Mouse (Mus musculus): ENCODE measurements around the gene Rftn2. TPM values are rescaled to one million over a fixed set of nuclear protein-coding genes. Genes with fewer than 3 reads are reported as not detected.

Rftn2 gene
- polyA plus RNA-seq, 2 experiments: 24.3 to 27.0 TPM

DNA sequence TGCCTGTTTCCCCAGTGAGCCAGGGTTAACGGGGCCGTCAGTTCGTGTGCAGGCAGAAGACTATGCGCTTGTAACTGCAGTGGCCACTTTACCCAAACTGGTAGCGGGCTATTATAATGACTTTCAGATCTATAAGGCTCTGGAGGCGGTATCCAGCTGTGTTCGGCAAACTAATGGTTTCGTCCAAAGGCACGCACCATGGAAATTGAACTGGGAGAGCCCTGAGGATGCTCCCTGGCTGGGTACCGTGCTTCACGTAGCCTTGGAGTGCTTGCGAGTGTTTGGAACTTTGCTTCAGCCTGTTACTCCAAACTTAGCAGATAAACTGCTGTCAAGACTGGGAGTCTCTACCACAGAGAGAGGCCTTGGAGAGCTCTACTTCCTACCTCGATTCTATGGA, 11.9 kb upstream of the Rftn2 start:
- ATAC-seq (ENCODE audit: low FRiP score, low read depth) (no peak), DNase-seq (ENCODE audit: low spot score) (no peak)
- WGBS: 19% methylated on average over 13 of the region's 13 CpGs
- no peak overlapping the region for H3K27ac ChIP-seq (replicated peaks; ENCODE audit: low read depth, low read length)
- TF ChIP-seq POLR2A (IDR thresholded peaks at IDR 0.05; ENCODE audit: borderline replicate concordance, extremely low read depth, insufficient read depth, insufficient read length): no peak
- H3K4me3 ChIP-seq (replicated peaks; ENCODE audit: low read length): peak overlapping the region; percentile 73
- no peaks in the 10 kb centered on the region for H3K9me3 ChIP-seq (ENCODE audit: control insufficient read depth, low read length)
- H3K36me3 ChIP-seq (ENCODE audit: control insufficient read depth, insufficient read depth, low read length): no peaks in the 10 kb centered on the region
- peak overlapping the region; percentile 67 for H3K9ac ChIP-seq (ENCODE audit: low read depth, low read length, severe bottlenecking)
- H3K4me1 ChIP-seq (ENCODE audit: control insufficient read depth, insufficient read depth, low read length): peaks cover 14% of the 10 kb centered on the region
- peak overlapping the region; percentile 87 for H3K4me2 ChIP-seq (replicated peaks; ENCODE audit: low read depth, low read length, severe bottlenecking)
- H3K27me3 ChIP-seq (ENCODE audit: control insufficient read depth, insufficient read depth, low read length): no peaks in the 10 kb centered on the region

- WGBS: 0% methylated on average over 23 of the region's 23 CpGs
- no peak overlapping the region for H3K27ac ChIP-seq (replicated peaks; ENCODE audit: low read depth, low read length)
Observed at GRCm38 (mm10) chr1:55237643-55238161, 11.1 kb upstream of the Rftn2 start.

DNA sequence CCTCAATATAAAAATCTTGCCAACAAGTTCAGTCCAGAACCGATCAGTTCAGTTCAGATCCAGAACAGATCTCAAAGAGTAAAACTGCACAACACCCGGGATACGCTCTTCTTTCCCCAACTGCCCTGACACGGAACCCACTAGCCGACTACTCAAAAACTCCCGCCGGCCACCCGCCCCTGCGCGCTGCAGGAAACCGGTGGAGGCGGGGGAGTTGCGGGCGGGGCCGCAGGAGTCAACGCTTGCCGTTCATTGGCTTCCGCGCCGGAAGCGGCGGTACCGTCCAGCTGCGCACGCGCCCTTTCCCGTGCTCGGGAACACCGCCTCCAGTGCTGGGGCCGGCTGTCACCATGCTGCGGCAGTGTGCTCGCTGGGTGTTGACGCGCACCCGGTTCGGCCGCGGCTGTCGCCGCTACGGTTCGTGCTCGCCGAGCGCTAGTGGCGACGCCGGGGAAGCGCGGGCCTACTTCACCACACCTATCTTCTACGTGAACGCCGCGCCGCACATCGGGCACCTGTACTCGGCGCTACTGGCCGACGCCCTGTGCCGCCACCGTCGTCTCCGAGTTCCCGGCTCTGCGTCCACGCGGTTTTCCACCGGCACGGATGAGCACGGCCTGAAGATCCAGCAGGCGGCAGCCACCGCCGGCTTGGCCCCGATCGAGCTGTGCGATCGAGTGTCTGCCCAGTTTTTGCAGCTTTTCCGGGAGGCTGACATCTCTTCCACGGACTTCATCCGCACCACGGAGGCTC, 10.5 kb upstream of the Rftn2 start, which contains the start of gene Mars2:
TSS of gene Mars2 (plus strand) at position 288 of the 753 bp plus-strand sequence.
- peak within 1 kb of the TSS; percentile 87 for H3K4me2 ChIP-seq (replicated peaks; ENCODE audit: low read depth, low read length, severe bottlenecking)
- no peaks in the 10 kb centered on the region for H3K9me3 ChIP-seq (ENCODE audit: control insufficient read depth, low read length)
- H3K27me3 ChIP-seq (ENCODE audit: control insufficient read depth, insufficient read depth, low read length): no peaks in the 10 kb centered on the region
- peak; percentile 95 for DNase-seq (ENCODE audit: low spot score)
- H3K4me3 ChIP-seq (replicated peaks; ENCODE audit: low read length): peak within 1 kb of the TSS; percentile 73
- H3K9ac ChIP-seq (ENCODE audit: low read depth, low read length, severe bottlenecking): peak within 1 kb of the TSS; percentile 67
- under 1% methylated on average over 70 of the region's 82 CpGs for WGBS
- H3K36me3 ChIP-seq (ENCODE audit: control insufficient read depth, insufficient read depth, low read length): no peaks in the 10 kb centered on the region
- 0 out of 2 replicates have a peak, but pooled peaks have one; percentile 56 for TF ChIP-seq POLR2A (IDR thresholded peaks at IDR 0.05; ENCODE audit: borderline replicate concordance, extremely low read depth, insufficient read depth, insufficient read length)
- peak; percentile 98 for ATAC-seq (ENCODE audit: low FRiP score, low read depth)
- peaks cover 14% of the 10 kb centered on the region for H3K4me1 ChIP-seq (ENCODE audit: control insufficient read depth, insufficient read depth, low read length)
- no peak within 1 kb of the TSS for H3K27ac ChIP-seq (replicated peaks; ENCODE audit: low read depth, low read length)

More at GRCm38 (mm10) chr1:55237643-55238161, 11.1 kb upstream of the Rftn2 start:
- no peak for TF ChIP-seq POLR2A (IDR thresholded peaks at IDR 0.05; ENCODE audit: borderline replicate concordance, extremely low read depth, insufficient read depth, insufficient read length)
- Histone ChIP-seq H3K9ac (ENCODE audit: low read depth, low read length, severe bottlenecking) (peak overlapping the region; percentile 67), H3K4me2 (replicated peaks; ENCODE audit: low read depth, low read length, severe bottlenecking) (peak overlapping the region; percentile 87), H3K4me1 (ENCODE audit: control insufficient read depth, insufficient read depth, low read length) (peaks cover 14% of the 10 kb centered on the region), H3K9me3 (ENCODE audit: control insufficient read depth, low read length) (no peaks in the 10 kb centered on the region), H3K4me3 (replicated peaks; ENCODE audit: low read length) (peak overlapping the region; percentile 73), H3K36me3 (ENCODE audit: control insufficient read depth, insufficient read depth, low read length) (no peaks in the 10 kb centered on the region), H3K27me3 (ENCODE audit: control insufficient read depth, insufficient read depth, low read length) (no peaks in the 10 kb centered on the region)
- peak; percentile 35; the same call in 1 of the 2 replicates for ATAC-seq (ENCODE audit: low FRiP score, low read depth)
- no peak for DNase-seq (ENCODE audit: low spot score)

DNA sequence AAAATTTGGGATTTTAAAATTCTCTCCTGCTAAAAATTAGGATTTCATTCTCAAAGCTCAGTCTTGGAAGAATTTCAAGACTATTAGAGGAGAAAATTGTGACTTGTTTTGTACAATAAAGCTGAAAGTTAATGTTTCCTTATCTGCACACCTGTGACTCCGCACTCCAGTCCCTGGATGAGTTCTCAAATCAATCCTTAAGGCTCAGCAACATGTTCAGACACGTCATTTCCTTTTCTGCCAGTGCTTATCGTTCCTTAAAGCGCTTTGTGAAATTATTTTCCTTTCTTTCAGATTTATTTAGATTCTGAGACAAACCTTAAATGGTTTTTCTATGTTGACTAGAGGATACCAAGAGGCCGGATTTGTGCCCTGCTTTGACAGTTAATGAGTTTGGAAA, 9.9 kb upstream of the Rftn2 start:
- no peak overlapping the region for H3K27ac ChIP-seq (replicated peaks; ENCODE audit: low read depth, low read length)
- 33% methylated on average over 5 of the region's 5 CpGs for whole genome bisulfite sequencing
- no peaks in the 10 kb centered on the region for H3K27me3 ChIP-seq (ENCODE audit: control insufficient read depth, insufficient read depth, low read length)
- H3K36me3 ChIP-seq (ENCODE audit: control insufficient read depth, insufficient read depth, low read length): no peaks in the 10 kb centered on the region
- H3K4me3 ChIP-seq (replicated peaks; ENCODE audit: low read length): peak overlapping the region; percentile 73
- no peak for ATAC-seq (ENCODE audit: low FRiP score, low read depth)
- no peaks in the 10 kb centered on the region for H3K9me3 ChIP-seq (ENCODE audit: control insufficient read depth, low read length)
- H3K9ac ChIP-seq (ENCODE audit: low read depth, low read length, severe bottlenecking): peak overlapping the region; percentile 43; the same call in 1 of the 2 replicates
- peaks cover 14% of the 10 kb centered on the region for H3K4me1 ChIP-seq (ENCODE audit: control insufficient read depth, insufficient read depth, low read length)
- no peak for TF ChIP-seq POLR2A (IDR thresholded peaks at IDR 0.05; ENCODE audit: borderline replicate concordance, extremely low read depth, insufficient read depth, insufficient read length)
- DNase-seq (ENCODE audit: low spot score): no peak
- H3K4me2 ChIP-seq (replicated peaks; ENCODE audit: low read depth, low read length, severe bottlenecking): peak overlapping the region; percentile 87

DNA sequence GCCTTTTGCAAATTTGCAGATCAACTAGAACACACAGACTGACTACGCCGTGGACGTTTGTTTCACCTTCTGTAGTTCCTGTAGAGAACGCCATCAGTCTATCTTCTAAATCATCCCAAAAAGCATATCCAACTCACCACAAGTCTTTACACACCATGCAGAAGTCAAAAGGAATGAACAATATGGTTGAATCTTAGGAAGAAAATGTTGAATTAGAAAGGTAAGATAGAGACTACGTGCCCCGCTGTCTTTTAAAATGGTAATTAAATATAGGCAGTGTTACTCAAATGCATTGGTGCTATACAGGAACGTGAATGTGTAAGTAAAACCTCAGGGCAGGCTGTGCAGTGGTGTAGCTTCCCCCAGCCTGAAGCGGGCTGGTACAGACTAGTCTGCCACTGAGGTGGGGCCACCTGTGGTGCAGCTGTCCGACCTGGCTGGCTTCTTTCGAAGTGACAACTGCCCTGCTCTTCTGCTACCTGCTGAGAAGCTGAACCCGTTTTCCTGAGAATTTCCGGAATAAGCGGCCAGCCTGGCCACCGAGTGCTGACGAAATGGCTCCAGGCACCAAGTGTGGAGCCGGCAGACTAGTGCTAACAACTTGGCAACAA, 8.4 kb upstream of the Rftn2 start:
- 51% methylated on average over 16 of the region's 16 CpGs for whole genome bisulfite sequencing
- H3K4me3 ChIP-seq (replicated peaks; ENCODE audit: low read length): no peak overlapping the region
- H3K27ac ChIP-seq (replicated peaks; ENCODE audit: low read depth, low read length): no peak overlapping the region
- H3K4me1 ChIP-seq (ENCODE audit: control insufficient read depth, insufficient read depth, low read length): peaks cover 14% of the 10 kb centered on the region
- ATAC-seq (ENCODE audit: low FRiP score, low read depth) (no peak), DNase-seq (ENCODE audit: low spot score) (no peak)
- H3K27me3 ChIP-seq (ENCODE audit: control insufficient read depth, insufficient read depth, low read length): no peaks in the 10 kb centered on the region
- no peak overlapping the region for H3K9ac ChIP-seq (ENCODE audit: low read depth, low read length, severe bottlenecking)
- no peak for TF ChIP-seq POLR2A (IDR thresholded peaks at IDR 0.05; ENCODE audit: borderline replicate concordance, extremely low read depth, insufficient read depth, insufficient read length)
- no peaks in the 10 kb centered on the region for H3K9me3 ChIP-seq (ENCODE audit: control insufficient read depth, low read length)
- H3K36me3 ChIP-seq (ENCODE audit: control insufficient read depth, insufficient read depth, low read length): no peaks in the 10 kb centered on the region
- H3K4me2 ChIP-seq (replicated peaks; ENCODE audit: low read depth, low read length, severe bottlenecking): no peak overlapping the region
